Mouse (Mus musculus): Measurements from ENCODE around the gene Dgki.

Dgki gene

GRCm38 (mm10) chr6:37060114-37060513, 239.9 kb downstream of the Dgki start:
- no peak for DNase-seq (ENCODE audit: low spot score)

GRCm38 (mm10) chr6:37057957-37058356, 242.0 kb downstream of the Dgki start:
- no peak for DNase-seq (ENCODE audit: low spot score)

- no peak for DNase-seq (ENCODE audit: low spot score)
Measured at GRCm38 (mm10) chr6:37057536-37057935, 242.4 kb downstream of the Dgki start.

- peak; percentile 24 for DNase-seq (ENCODE audit: low spot score)
Measured at GRCm38 (mm10) chr6:37055634-37056033, 244.3 kb downstream of the Dgki start.

- DNase-seq (ENCODE audit: low spot score) = no peak
Measured at GRCm38 (mm10) chr6:37055128-37055527, 244.9 kb downstream of the Dgki start.

GRCm38 (mm10) chr6:37054435-37055020, 245.5 kb downstream of the Dgki start:
- DNase-seq (ENCODE audit: low spot score) = peak; percentile 80

- DNase-seq (ENCODE audit: low spot score) = no peak
Measured at GRCm38 (mm10) chr6:37053411-37053810, 246.6 kb downstream of the Dgki start.

GRCm38 (mm10) chr6:37051652-37052051, 248.3 kb downstream of the Dgki start:
- DNase-seq (ENCODE audit: low spot score) = no peak

- DNase-seq (ENCODE audit: low spot score) = no peak
Measured at GRCm38 (mm10) chr6:37051150-37051549, 248.8 kb downstream of the Dgki start.

- no peak for DNase-seq (ENCODE audit: low spot score)
Measured at GRCm38 (mm10) chr6:37047611-37048129, 252.3 kb downstream of the Dgki start.

- DNase-seq (ENCODE audit: low spot score) = peak; percentile 89
Measured at GRCm38 (mm10) chr6:37046152-37046788, 253.7 kb downstream of the Dgki start.

- DNase-seq (ENCODE audit: low spot score) = peak; percentile 51
Measured at GRCm38 (mm10) chr6:37044796-37045195, 255.2 kb downstream of the Dgki start.

- no peak for DNase-seq (ENCODE audit: low spot score)
Measured at GRCm38 (mm10) chr6:37038444-37038843, 261.5 kb downstream of the Dgki start.

- DNase-seq (ENCODE audit: low spot score) = peak; percentile 55
Measured at GRCm38 (mm10) chr6:37037115-37037908, 262.7 kb downstream of the Dgki start.

- DNase-seq (ENCODE audit: low spot score) = no peak
Measured at GRCm38 (mm10) chr6:37035681-37036080, 264.3 kb downstream of the Dgki start.

- no peak for DNase-seq (ENCODE audit: low spot score)
Measured at GRCm38 (mm10) chr6:37030986-37031385, 269.0 kb downstream of the Dgki start.

GRCm38 (mm10) chr6:37030402-37030801, 269.6 kb downstream of the Dgki start:
- DNase-seq (ENCODE audit: low spot score) = no peak

GRCm38 (mm10) chr6:37028841-37029240, 271.1 kb downstream of the Dgki start:
- DNase-seq (ENCODE audit: low spot score) = no peak

GRCm38 (mm10) chr6:37028300-37028699, 271.7 kb downstream of the Dgki start:
- DNase-seq (ENCODE audit: low spot score) = no peak

GRCm38 (mm10) chr6:37026343-37027243, 273.4 kb downstream of the Dgki start:
- DNase-seq (ENCODE audit: low spot score) = peak; percentile 29

GRCm38 (mm10) chr6:37016046-37016445, 283.9 kb downstream of the Dgki start:
- no peak for DNase-seq (ENCODE audit: low spot score)

GRCm38 (mm10) chr6:37011597-37011996, 288.4 kb downstream of the Dgki start:
- DNase-seq (ENCODE audit: low spot score) = no peak
